Mouse (Mus musculus) lung, embryonic 16.5 days (tissue): ENCODE results near the gene Tbx3. TPM values are rescaled to one million over a fixed set of nuclear protein-coding genes. Genes with fewer than 3 reads are reported as not detected.
A peak's percentile ranks its signal among the peaks of the same experiment; 100 is the strongest.

ENCODE experiments used
- ATAC-seq: fragments of 200-750 bp; cut with Nextera tagmentation; 2 replicates; pipeline ENCODE4 v1.8.0; 2017; ENCODE audit warnings: low read depth, mild to moderate bottlenecking, moderate library complexity
- H3K27ac ChIP-seq: fragments of 300-500 bp; sonication (generic); 2 replicates; pipeline ENCODE4 v1.5.1; 2014; ENCODE audit warnings: mild to moderate bottlenecking, control low read depth, low read length
- H3K27me3 ChIP-seq: fragments of 300-500 bp; sonication (generic); 2 replicates; pipeline ENCODE4 v1.6.1; 2014; ENCODE audit warnings: low read depth, low read length, mixed read lengths; ENCODE audit not compliant: control insufficient read depth, insufficient read depth
- H3K36me3 ChIP-seq: fragments of 300-500 bp; sonication (generic); 2 replicates; pipeline ENCODE4 v1.6.1; 2014; ENCODE audit warnings: low read length; ENCODE audit not compliant: control insufficient read depth, insufficient read depth
- H3K4me1 ChIP-seq: fragments of 300-500 bp; sonication (generic); replicated peaks from 2 replicates; pipeline ENCODE4 v1.6.1; 2014; ENCODE audit warnings: low read length, mixed read lengths; ENCODE audit not compliant: control insufficient read depth, insufficient read depth
- H3K4me2 ChIP-seq: fragments of 300-500 bp; sonication (generic); 2 replicates; pipeline ENCODE4 v1.6.1; 2014; ENCODE audit warnings: low read depth, low read length, control low read depth
- H3K4me3 ChIP-seq: fragments of 300-500 bp; sonication (generic); 2 replicates; pipeline ENCODE4 v1.5.1; 2014; ENCODE audit warnings: mild to moderate bottlenecking, low read length, control low read depth
- H3K9ac ChIP-seq: fragments of 300-500 bp; sonication (generic); 2 replicates; pipeline ENCODE4 v1.6.1; 2014; ENCODE audit warnings: low read length, control low read depth
- H3K9me3 ChIP-seq: fragments of 300-500 bp; sonication (generic); 2 replicates; pipeline ENCODE4 v1.6.1; 2016; ENCODE audit warnings: low read length; ENCODE audit not compliant: control insufficient read depth
- WGBS: fragments of 180-500 bp; shearing (Covaris S2); extraction: QIAGEN DNeasy Blood & Tissue Kit; methylation state at CpG from one replicate; pipeline ENCODE4 v1.1.7; 2014; 5-methylcytosine and 5-hydroxymethylcytosine counted together
- polyA plus RNA-seq: library from polyadenylated mRNA; unstranded; fragments of >200 nt; fragmentation: Nextera tagmentation; extraction: Ambion mirVana; gene quantifications from 2 replicates; pipeline ENCODE4 v1.2.1, GENCODE M21; 2015

The Tbx3 gene
- polyA plus RNA-seq, 1 experiment from 2014 or later, result 65.3 TPM

GRCm38 (mm10) chr5:119657804-119658203, 12.7 kb upstream of the Tbx3 start:
- ATAC-seq, result no peak
- 28% methylated on average over 6 of the region's 6 CpGs for WGBS
- H3K27me3 ChIP-seq, result peaks cover 41% of the 10 kb centered on the region
- no peaks in the 10 kb centered on the region for H3K36me3 ChIP-seq
- no peaks in the 10 kb centered on the region for H3K9me3 ChIP-seq
- peaks cover 4% of the 10 kb centered on the region; the same call in 1 of the 2 replicates for H3K4me1 ChIP-seq
- H3K4me2 ChIP-seq, result no peak overlapping the region
- H3K4me3 ChIP-seq, result no peak overlapping the region
- no peak overlapping the region for H3K27ac ChIP-seq
- H3K9ac ChIP-seq, result no peak overlapping the region

GRCm38 (mm10) chr5:119658396-119658795, 12.1 kb upstream of the Tbx3 start:
- H3K36me3 ChIP-seq, result no peaks in the 10 kb centered on the region
- no peak overlapping the region for H3K4me3 ChIP-seq
- H3K27ac ChIP-seq, result no peak overlapping the region
- no peak for ATAC-seq
- H3K27me3 ChIP-seq, result peaks cover 47% of the 10 kb centered on the region
- H3K4me2 ChIP-seq, result no peak overlapping the region
- 33% methylated on average over 5 of the region's 5 CpGs for WGBS
- H3K9me3 ChIP-seq, result no peaks in the 10 kb centered on the region
- H3K9ac ChIP-seq, result no peak overlapping the region
- H3K4me1 ChIP-seq, result peaks cover 8% of the 10 kb centered on the region

DNA sequence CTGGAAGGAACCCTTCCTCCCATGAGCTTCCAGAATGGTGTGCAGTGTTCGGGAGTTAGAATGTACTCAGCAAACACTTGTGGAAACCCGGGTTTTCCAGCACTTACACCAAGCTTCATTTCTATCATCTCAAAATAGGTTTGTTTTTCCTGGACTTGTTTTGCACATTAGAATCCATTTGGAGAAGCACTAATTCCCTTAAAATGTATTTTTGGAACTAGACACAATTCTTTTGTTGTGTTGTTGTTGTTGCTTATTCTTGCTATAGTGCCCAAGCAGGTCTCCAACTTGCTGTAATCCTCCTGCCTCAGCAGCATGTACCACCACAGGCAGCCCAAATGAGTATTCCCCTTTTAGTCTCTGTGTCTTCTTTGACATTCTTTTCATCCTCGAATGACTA, 11.4 kb upstream of the Tbx3 start:
- Histone ChIP-seq H3K9ac (no peak overlapping the region), H3K27me3 (peaks cover 54% of the 10 kb centered on the region), H3K9me3 (no peaks in the 10 kb centered on the region), H3K4me1 (peaks cover 11% of the 10 kb centered on the region), H3K4me2 (no peak overlapping the region), H3K36me3 (no peaks in the 10 kb centered on the region), H3K27ac (no peak overlapping the region), H3K4me3 (no peak overlapping the region)
- WGBS, result 25% methylated on average over 3 of the region's 3 CpGs
- no peak for ATAC-seq

- peaks cover 63% of the 10 kb centered on the region for H3K27me3 ChIP-seq
- WGBS, result 19% methylated on average over 25 of the region's 25 CpGs
- peaks cover 11% of the 10 kb centered on the region for H3K4me1 ChIP-seq
- H3K36me3 ChIP-seq, result no peaks in the 10 kb centered on the region
- no peak for ATAC-seq
- H3K27ac ChIP-seq, result no peak overlapping the region
- no peak overlapping the region for H3K4me3 ChIP-seq
- H3K9me3 ChIP-seq, result no peaks in the 10 kb centered on the region
- H3K9ac ChIP-seq, result no peak overlapping the region
- H3K4me2 ChIP-seq, result no peak overlapping the region
Measured at GRCm38 (mm10) chr5:119660526-119661410, 9.7 kb upstream of the Tbx3 start.

DNA sequence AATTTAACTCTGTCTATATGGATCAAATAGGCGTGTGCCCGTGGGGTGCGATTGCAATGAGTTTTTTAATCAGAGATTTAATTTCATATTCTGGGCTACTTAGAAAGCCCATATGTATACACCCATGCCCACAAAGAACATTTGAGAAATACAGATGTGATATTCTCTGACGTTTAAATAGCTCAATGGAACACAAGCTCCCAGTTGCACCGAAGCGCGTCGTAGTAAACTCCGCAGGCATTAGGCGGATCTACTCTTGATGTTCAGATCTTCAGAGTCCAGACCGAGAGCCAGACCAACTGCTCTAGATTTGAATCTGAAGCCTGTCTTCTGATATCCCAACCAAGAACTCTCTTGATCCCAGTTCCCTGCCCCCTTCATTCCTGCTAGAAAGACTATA, 9.0 kb upstream of the Tbx3 start:
- H3K27ac ChIP-seq, result no peak overlapping the region
- no peak overlapping the region for H3K4me3 ChIP-seq
- H3K4me2 ChIP-seq, result no peak overlapping the region
- H3K9ac ChIP-seq, result no peak overlapping the region
- no peaks in the 10 kb centered on the region for H3K9me3 ChIP-seq
- peaks cover 68% of the 10 kb centered on the region for H3K27me3 ChIP-seq
- WGBS, result 23% methylated on average over 11 of the region's 11 CpGs
- H3K36me3 ChIP-seq, result no peaks in the 10 kb centered on the region
- ATAC-seq, result no peak
- peaks cover 12% of the 10 kb centered on the region for H3K4me1 ChIP-seq

DNA sequence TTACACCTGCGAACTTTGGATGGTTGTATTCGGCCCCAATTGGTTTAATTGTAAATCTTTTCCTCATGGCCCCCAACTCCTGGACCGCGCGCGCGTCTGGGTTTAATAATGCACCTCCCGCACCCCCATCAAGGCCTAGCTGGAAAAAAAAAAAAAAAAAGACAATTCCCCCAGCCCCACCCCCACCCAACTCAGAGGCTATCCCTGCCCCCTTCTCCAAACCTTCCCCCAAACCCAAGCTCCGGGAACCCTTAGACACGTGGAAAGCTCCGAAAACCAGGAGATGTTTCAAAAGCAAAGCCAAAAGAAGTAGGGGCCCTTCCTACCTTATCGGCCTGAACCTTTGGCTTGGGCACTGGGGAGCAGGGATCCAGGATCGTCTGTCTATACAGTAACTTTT, 8.1 kb upstream of the Tbx3 start:
- Histone ChIP-seq H3K9ac (no peak overlapping the region), H3K27ac (no peak overlapping the region)

GRCm38 (mm10) chr5:119662731-119663130, 7.7 kb upstream of the Tbx3 start:
- Histone ChIP-seq H3K9ac (no peak overlapping the region), H3K27me3 (peaks cover 70% of the 10 kb centered on the region), H3K27ac (no peak overlapping the region), H3K4me3 (no peak overlapping the region), H3K4me2 (no peak overlapping the region), H3K36me3 (no peaks in the 10 kb centered on the region), H3K9me3 (no peaks in the 10 kb centered on the region), H3K4me1 (peaks cover 19% of the 10 kb centered on the region)
- ATAC-seq, result no peak
- WGBS, result 26% methylated on average over 12 of the region's 12 CpGs

More for the DNA sequence above, 8.1 kb upstream of the Tbx3 start:
- peaks cover 19% of the 10 kb centered on the region for H3K4me1 ChIP-seq
- no peaks in the 10 kb centered on the region for H3K36me3 ChIP-seq
- no peaks in the 10 kb centered on the region for H3K9me3 ChIP-seq
- no peak for ATAC-seq
- peaks cover 73% of the 10 kb centered on the region for H3K27me3 ChIP-seq
- WGBS, result 26% methylated on average over 13 of the region's 13 CpGs
- H3K4me3 ChIP-seq, result no peak overlapping the region
- H3K4me2 ChIP-seq, result no peak overlapping the region

DNA sequence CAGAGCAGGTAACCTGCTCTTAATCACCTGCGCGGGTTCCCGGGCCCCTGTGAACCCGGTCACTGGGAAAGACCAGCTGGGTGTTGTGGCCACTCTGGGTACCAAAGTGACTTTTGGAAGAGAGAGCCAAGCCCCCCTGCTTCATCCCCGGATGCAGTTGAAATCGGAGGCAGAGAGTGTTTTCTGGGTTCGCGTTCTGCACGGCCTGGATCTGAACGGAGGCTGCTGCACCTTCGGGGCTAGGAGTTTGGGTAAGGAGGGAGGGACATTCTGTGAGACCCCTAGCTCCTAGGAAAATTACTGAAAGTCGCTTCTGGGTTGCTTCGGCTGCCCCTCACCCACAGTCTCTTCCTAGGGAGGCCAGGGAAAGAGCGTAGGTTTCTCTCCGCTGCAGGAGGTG, 7.2 kb upstream of the Tbx3 start:
- Histone ChIP-seq H3K36me3 (no peaks in the 10 kb centered on the region), H3K9me3 (no peaks in the 10 kb centered on the region), H3K27me3 (peaks cover 66% of the 10 kb centered on the region), H3K4me2 (0 out of 2 replicates have a peak overlapping the region, but pooled peaks have one; percentile 15), H3K4me3 (no peak overlapping the region), H3K4me1 (peaks cover 19% of the 10 kb centered on the region), H3K27ac (no peak overlapping the region), H3K9ac (peak overlapping the region; percentile 29; the same call in 1 of the 2 replicates)
- no peak for ATAC-seq
- WGBS, result 15% methylated on average over 15 of the region's 15 CpGs

- 38% methylated on average over 5 of the region's 5 CpGs for WGBS
- H3K27ac ChIP-seq, result no peak overlapping the region
- no peak for ATAC-seq
Measured at GRCm38 (mm10) chr5:119663747-119664146, 6.7 kb upstream of the Tbx3 start.

More at GRCm38 (mm10) chr5:119663747-119664146, 6.7 kb upstream of the Tbx3 start:
- Histone ChIP-seq H3K4me3 (no peak overlapping the region), H3K4me1 (peaks cover 22% of the 10 kb centered on the region), H3K4me2 (no peak overlapping the region), H3K27me3 (peaks cover 61% of the 10 kb centered on the region), H3K9ac (no peak overlapping the region), H3K9me3 (no peaks in the 10 kb centered on the region), H3K36me3 (no peaks in the 10 kb centered on the region)
